Comparison of ENCODE assay signal across 8 mouse cellular contexts in the genomic region with DNA sequence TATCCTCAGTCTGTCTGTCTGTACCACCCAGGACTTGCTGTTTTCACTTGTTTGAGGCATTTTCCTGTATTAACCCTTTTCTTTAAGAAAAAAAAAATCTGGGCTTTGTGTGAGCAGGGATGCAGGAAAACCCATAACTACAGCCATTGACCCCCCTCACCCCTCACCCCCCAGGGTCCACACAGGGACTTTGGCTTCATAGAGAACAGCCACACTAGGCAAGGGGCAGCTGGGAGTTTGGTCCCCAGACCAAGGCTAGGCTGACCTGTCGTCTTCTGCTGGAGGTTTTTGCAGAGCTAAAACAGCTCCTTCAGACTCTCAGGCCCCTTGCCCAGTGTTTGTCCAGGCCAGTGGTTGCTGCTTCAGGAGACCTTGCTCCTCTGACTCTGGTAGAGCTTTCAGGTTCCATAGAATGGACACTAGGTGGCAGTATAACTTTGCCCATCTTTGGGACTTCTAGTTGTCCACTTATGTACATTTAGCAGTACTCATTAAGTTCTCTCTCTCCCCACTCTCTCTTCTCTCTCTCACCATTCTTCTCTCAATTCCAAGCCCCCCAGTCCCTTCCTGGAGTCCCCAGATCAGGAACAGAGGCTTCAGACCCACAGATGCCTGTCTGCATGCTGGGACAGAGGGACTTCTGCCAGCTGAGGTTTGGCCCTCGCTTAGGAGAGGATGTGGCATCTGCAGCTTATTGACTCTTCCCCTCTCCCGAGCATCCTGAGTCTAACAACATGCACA. TPM values are rescaled to one million over a fixed set of nuclear protein-coding genes. Genes with fewer than 3 reads are reported as not detected.
DNase-seq lines count a peak whose midpoint lies in the region; ATAC-seq lines count a peak whose summit lies in the region.

No protein-coding gene starts in this region.

- no peaks in the 10 kb centered on the region for H3K27me3 ChIP-seq in embryonic facial prominence, embryonic 13.5 days
- H3K27me3 ChIP-seq in hindbrain, embryonic 16.5 days (replicated peaks; ENCODE audit: control insufficient read depth, insufficient read depth, low read length), result no peaks in the 10 kb centered on the region
- H3K27me3 ChIP-seq in liver, embryonic 11.5 days (replicated peaks; ENCODE audit: control insufficient read depth, insufficient read depth, low read length), result no peaks in the 10 kb centered on the region
- H3K27me3 ChIP-seq in neural tube, embryonic 12.5 days (replicated peaks), result no peaks in the 10 kb centered on the region

- peak; percentile 29 to 46 for DNase-seq in layer of hippocampus, postnatal 10 days (ENCODE audit: low spot score in 2 of 2)
- no peak for DNase-seq in layer of hippocampus, adult 8-10 months (ENCODE audit: low spot score in 2 of 2)
- DNase-seq in ZHBTc4 (ENCODE audit: low read depth, low spot score), result peak; percentile 55
- DNase-seq in liver, embryonic 11.5 days (ENCODE audit: low spot score), result peak; percentile 38
- no peak for DNase-seq in urinary bladder, postnatal 36 days (ENCODE audit: low spot score in 2 of 2)

- 0 out of 2 replicates have a peak, but pooled peaks cover 7% of the 10 kb centered on the region for H3K4me1 ChIP-seq in embryonic facial prominence, embryonic 13.5 days
- H3K4me1 ChIP-seq in hindbrain, embryonic 16.5 days (ENCODE audit: control insufficient read depth, insufficient read depth, low read depth, low read length), result no peaks in the 10 kb centered on the region
- peaks cover 11% of the 10 kb centered on the region; the same call in 1 of the 2 replicates for H3K4me1 ChIP-seq in liver, embryonic 11.5 days (replicated peaks; ENCODE audit: control insufficient read depth, insufficient read depth, low read length)
- H3K4me1 ChIP-seq in neural tube, embryonic 12.5 days, result no peaks in the 10 kb centered on the region

- WGBS in embryonic facial prominence, embryonic 13.5 days, result 40% methylated on average over 3 of the region's 3 CpGs
- 50% methylated on average over 3 of the region's 3 CpGs for WGBS in hindbrain, embryonic 16.5 days
- WGBS in liver, embryonic 11.5 days, result 56% methylated on average over 3 of the region's 3 CpGs
- 62% methylated on average over 3 of the region's 3 CpGs for WGBS in neural tube, embryonic 12.5 days

- H3K4me3 ChIP-seq in embryonic facial prominence, embryonic 13.5 days, result no peak overlapping the region
- no peak overlapping the region for H3K4me3 ChIP-seq in hindbrain, embryonic 16.5 days (ENCODE audit: low read length)
- H3K4me3 ChIP-seq in liver, embryonic 11.5 days (ENCODE audit: low read depth, low read length), result no peak overlapping the region
- no peak overlapping the region for H3K4me3 ChIP-seq in neural tube, embryonic 12.5 days

- H3K4me2 ChIP-seq in embryonic facial prominence, embryonic 13.5 days, result no peak overlapping the region
- H3K4me2 ChIP-seq in hindbrain, embryonic 16.5 days (ENCODE audit: low read length), result no peak overlapping the region
- no peak overlapping the region for H3K4me2 ChIP-seq in liver, embryonic 11.5 days
- no peak overlapping the region for H3K4me2 ChIP-seq in neural tube, embryonic 12.5 days (replicated peaks)

- no peak overlapping the region for H3K27ac ChIP-seq in embryonic facial prominence, embryonic 13.5 days
- no peak overlapping the region for H3K27ac ChIP-seq in hindbrain, embryonic 16.5 days (ENCODE audit: low read depth, low read length)
- H3K27ac ChIP-seq in liver, embryonic 11.5 days (ENCODE audit: low read depth, low read length), result no peak overlapping the region
- no peak overlapping the region for H3K27ac ChIP-seq in neural tube, embryonic 12.5 days

- 0 out of 2 replicates have a peak, but pooled peaks have one; percentile 27 for ATAC-seq in embryonic facial prominence, embryonic 13.5 days (ENCODE audit: insufficient number of reproducible peaks, insufficient read depth, low FRiP score, low TSS enrichment, low read depth)
- peak; percentile 87 for ATAC-seq in hindbrain, embryonic 16.5 days
- ATAC-seq in liver, embryonic 11.5 days (replicated peaks; ENCODE audit: low FRiP score), result peak; percentile 50; the same call in 1 of the 2 replicates
- peak; percentile 58; the same call in 1 of the 2 replicates for ATAC-seq in neural tube, embryonic 12.5 days (ENCODE audit: low FRiP score, low read depth)

- H3K36me3 ChIP-seq in embryonic facial prominence, embryonic 13.5 days, result peaks cover 30% of the 10 kb centered on the region; the same call in 1 of the 2 replicates
- H3K36me3 ChIP-seq in hindbrain, embryonic 16.5 days (ENCODE audit: control insufficient read depth, insufficient read depth, low read length), result no peaks in the 10 kb centered on the region
- no peaks in the 10 kb centered on the region for H3K36me3 ChIP-seq in liver, embryonic 11.5 days (ENCODE audit: control insufficient read depth, insufficient read depth, low read length)
- H3K36me3 ChIP-seq in neural tube, embryonic 12.5 days, result peaks cover 4% of the 10 kb centered on the region; the same call in 1 of the 2 replicates

- no peaks in the 10 kb centered on the region for H3K9me3 ChIP-seq in embryonic facial prominence, embryonic 13.5 days
- H3K9me3 ChIP-seq in hindbrain, embryonic 16.5 days (ENCODE audit: control insufficient read depth, low read length), result no peaks in the 10 kb centered on the region
- H3K9me3 ChIP-seq in liver, embryonic 11.5 days (ENCODE audit: control insufficient read depth, low read length), result no peaks in the 10 kb centered on the region
- H3K9me3 ChIP-seq in neural tube, embryonic 12.5 days, result no peaks in the 10 kb centered on the region

- no peak overlapping the region for H3K9ac ChIP-seq in embryonic facial prominence, embryonic 13.5 days
- H3K9ac ChIP-seq in hindbrain, embryonic 16.5 days (ENCODE audit: low read depth, low read length), result no peak overlapping the region
- no peak overlapping the region for H3K9ac ChIP-seq in liver, embryonic 11.5 days (ENCODE audit: low read depth, low read length)
- no peak overlapping the region for H3K9ac ChIP-seq in neural tube, embryonic 12.5 days

RNA-seq across cellular contexts. Expression of a gene that starts 29.5 kb away (rescaled TPM):
- 10 to 100 TPM; 10.9 to 12.5 TPM for total RNA-seq in layer of hippocampus, postnatal 10 days (2021)
- 10 to 100 TPM; 11.9 to 13.8 (median 12.8) TPM for total RNA-seq in layer of hippocampus, adult 8-10 months (2022)
- 19.2 and 21.2 TPM in 2 replicates for polyA plus RNA-seq in embryonic facial prominence, embryonic 13.5 days (2015; fragmentation: Nextera tagmentation; extraction: Ambion mirVana)
- 13.0 and 13.5 TPM in 2 replicates for polyA plus RNA-seq in hindbrain, embryonic 16.5 days (2015; fragmentation: Nextera tagmentation; extraction: Ambion mirVana)
- 5.6 and 6.9 TPM in 2 replicates for polyA plus RNA-seq in liver, embryonic 11.5 days (2014; fragmentation: Nextera tagmentation; extraction: Ambion mirVana)
- polyA plus RNA-seq in neural tube, embryonic 12.5 days (2016; fragmentation: Nextera tagmentation; extraction: Ambion mirVana), result 8.8 and 11.7 TPM in 2 replicates

RNA-seq across cellular contexts. Expression of a gene that starts 57.9 kb away (rescaled TPM):
- under 1 TPM in 1 of 2 experiments, not detected in 1; 0.34 TPM for total RNA-seq in layer of hippocampus, postnatal 10 days (2021)
- 1 to 10 TPM; 1.2 to 6.0 (median 3.1) TPM for total RNA-seq in layer of hippocampus, adult 8-10 months (2022)
- polyA plus RNA-seq in embryonic facial prominence, embryonic 13.5 days (2015; fragmentation: Nextera tagmentation; extraction: Ambion mirVana), result 1.9 and 3.2 TPM in 2 replicates
- not detected in 2 replicates for polyA plus RNA-seq in hindbrain, embryonic 16.5 days (2015; fragmentation: Nextera tagmentation; extraction: Ambion mirVana)
- 0.58 and 1.0 TPM in 2 replicates for polyA plus RNA-seq in liver, embryonic 11.5 days (2014; fragmentation: Nextera tagmentation; extraction: Ambion mirVana)
- polyA plus RNA-seq in neural tube, embryonic 12.5 days (2016; fragmentation: Nextera tagmentation; extraction: Ambion mirVana), result not detected in 2 replicates

Comparison
In these comparisons a context has a peak if more than half of its experiments do, and no peak if none do; other contexts are left out.
1. DNase-seq: peak in layer of hippocampus, postnatal 10 days (2 of 2), ZHBTc4 (single experiment) and liver, embryonic 11.5 days (single experiment); none in layer of hippocampus, adult 8-10 months (0 of 2) and urinary bladder, postnatal 36 days (0 of 2).
2. ATAC-seq: peak in every context shown above with its lines; median percentile 87 in hindbrain, embryonic 16.5 days; 58 in neural tube, embryonic 12.5 days; 50 in liver, embryonic 11.5 days; 27 in embryonic facial prominence, embryonic 13.5 days.